Mouse (Mus musculus) heart, embryonic 10.5 days (tissue): ENCODE results near the gene Lrrfip1. TPM values are rescaled to one million over a fixed set of nuclear protein-coding genes. Genes with fewer than 3 reads are reported as not detected.

Source experiments
- DNase-seq: peaks from one replicate; pipeline ENCODE4 v3.0.0-alpha.2; 2017; ENCODE audit warnings: low spot score
- H3K27ac ChIP-seq: fragments of 300-500 bp; sonication (generic); 2 replicates; pipeline ENCODE4 v1.5.1; 2016; ENCODE audit warnings: mild to moderate bottlenecking
- H3K27me3 ChIP-seq: fragments of 300-500 bp; sonication (generic); 2 replicates; pipeline ENCODE4 v1.6.1; 2016; ENCODE audit warnings: mild to moderate bottlenecking; ENCODE audit not compliant: poor library complexity, insufficient read depth, severe bottlenecking
- H3K36me3 ChIP-seq: fragments of 300-500 bp; sonication (generic); 2 replicates; pipeline ENCODE4 v1.6.1; 2016; ENCODE audit warnings: mild to moderate bottlenecking, moderate library complexity
- H3K4me1 ChIP-seq: fragments of 300-500 bp; sonication (generic); 2 replicates; pipeline ENCODE4 v1.6.1; 2016; ENCODE audit warnings: mild to moderate bottlenecking
- H3K4me3 ChIP-seq: fragments of 300-500 bp; sonication (generic); 2 replicates; pipeline ENCODE4 v1.5.1; 2016; ENCODE audit warnings: mild to moderate bottlenecking, moderate library complexity
- H3K9me3 ChIP-seq: fragments of 300-500 bp; sonication (generic); 2 replicates; pipeline ENCODE4 v1.6.1; 2016; ENCODE audit warnings: mild to moderate bottlenecking, moderate library complexity
- WGBS: fragments of 180-500 bp; shearing (Covaris S2); methylation state at CpG from one replicate; pipeline ENCODE4 v1.1.7; 2016; 5-methylcytosine and 5-hydroxymethylcytosine counted together
- polyA plus RNA-seq: library from polyadenylated mRNA; unstranded; fragments of >200 nt; fragmentation: Nextera tagmentation; extraction: Ambion mirVana; gene quantifications from 2 replicates; pipeline ENCODE4 v1.2.1, GENCODE M21; 2016

Gene Lrrfip1
- polyA plus RNA-seq, 1 experiment from 2014 or later, result 91.6 TPM

GRCm38 (mm10) chr1:91085686-91086085 is 87.1 kb downstream of the Lrrfip1 start:
- H3K9me3 ChIP-seq, result no peaks in the 10 kb centered on the region
- peaks cover 70% of the 10 kb centered on the region for H3K4me1 ChIP-seq
- peak overlapping the region; percentile 88 for H3K27ac ChIP-seq
- H3K27me3 ChIP-seq, result no peaks in the 10 kb centered on the region
- no peak for DNase-seq
- peaks cover 21% of the 10 kb centered on the region for H3K36me3 ChIP-seq
- H3K4me3 ChIP-seq, result no peak overlapping the region
- 32% methylated on average over 2 of the region's 2 CpGs for WGBS

GRCm38 (mm10) chr1:91086325-91086724 is 87.8 kb downstream of the Lrrfip1 start:
- Histone ChIP-seq H3K27me3 (no peaks in the 10 kb centered on the region), H3K36me3 (peaks cover 23% of the 10 kb centered on the region), H3K4me1 (peaks cover 72% of the 10 kb centered on the region), H3K9me3 (no peaks in the 10 kb centered on the region), H3K4me3 (0 out of 2 replicates have a peak overlapping the region, but pooled peaks have one; percentile 6), H3K27ac (peak overlapping the region; percentile 88)
- no peak for DNase-seq
- 4% methylated on average over 3 of the region's 3 CpGs for WGBS

GRCm38 (mm10) chr1:91086748-91087147 is 88.2 kb downstream of the Lrrfip1 start:
- H3K9me3 ChIP-seq, result no peaks in the 10 kb centered on the region
- H3K4me3 ChIP-seq, result 0 out of 2 replicates have a peak overlapping the region, but pooled peaks have one; percentile 6
- H3K36me3 ChIP-seq, result peaks cover 26% of the 10 kb centered on the region
- 63% methylated on average over 5 of the region's 5 CpGs for WGBS
- H3K27me3 ChIP-seq, result no peaks in the 10 kb centered on the region
- no peak for DNase-seq
- H3K27ac ChIP-seq, result peak overlapping the region; percentile 88
- peaks cover 73% of the 10 kb centered on the region for H3K4me1 ChIP-seq

GRCm38 (mm10) chr1:91088027-91088426 is 89.5 kb downstream of the Lrrfip1 start:
- no peaks in the 10 kb centered on the region for H3K27me3 ChIP-seq
- peaks cover 32% of the 10 kb centered on the region for H3K36me3 ChIP-seq
- H3K4me3 ChIP-seq, result no peak overlapping the region
- H3K4me1 ChIP-seq, result peaks cover 73% of the 10 kb centered on the region
- no peaks in the 10 kb centered on the region for H3K9me3 ChIP-seq
- WGBS, result 80% methylated on average over 7 of the region's 7 CpGs
- no peak for DNase-seq
- H3K27ac ChIP-seq, result no peak overlapping the region

GRCm38 (mm10) chr1:91088941-91089340 is 90.4 kb downstream of the Lrrfip1 start:
- Histone ChIP-seq H3K27me3 (no peaks in the 10 kb centered on the region), H3K9me3 (no peaks in the 10 kb centered on the region), H3K4me1 (peaks cover 72% of the 10 kb centered on the region), H3K36me3 (peaks cover 35% of the 10 kb centered on the region), H3K27ac (peak overlapping the region; percentile 62; the same call in 1 of the 2 replicates), H3K4me3 (no peak overlapping the region)
- DNase-seq, result no peak
- WGBS, result 80% methylated on average over 8 of the region's 8 CpGs

GRCm38 (mm10) chr1:91090456-91090855 is 91.9 kb downstream of the Lrrfip1 start:
- Histone ChIP-seq H3K4me1 (peaks cover 66% of the 10 kb centered on the region), H3K36me3 (peaks cover 45% of the 10 kb centered on the region), H3K27me3 (no peaks in the 10 kb centered on the region), H3K9me3 (no peaks in the 10 kb centered on the region), H3K4me3 (no peak overlapping the region), H3K27ac (peak overlapping the region; percentile 47; the same call in 1 of the 2 replicates)
- WGBS, result 69% methylated on average over 6 of the region's 6 CpGs
- DNase-seq, result no peak

GRCm38 (mm10) chr1:91092451-91092850 is 93.9 kb downstream of the Lrrfip1 start:
- no peak for DNase-seq
- H3K36me3 ChIP-seq, result peaks cover 64% of the 10 kb centered on the region
- 28% methylated on average over 6 of the region's 6 CpGs for WGBS
- H3K4me3 ChIP-seq, result no peak overlapping the region
- no peaks in the 10 kb centered on the region for H3K27me3 ChIP-seq
- H3K4me1 ChIP-seq, result peaks cover 65% of the 10 kb centered on the region
- H3K9me3 ChIP-seq, result no peaks in the 10 kb centered on the region
- peak overlapping the region; percentile 69; the same call in 1 of the 2 replicates for H3K27ac ChIP-seq

- H3K4me3 ChIP-seq, result no peak overlapping the region
- peaks cover 70% of the 10 kb centered on the region for H3K4me1 ChIP-seq
- H3K27me3 ChIP-seq, result no peaks in the 10 kb centered on the region
- peaks cover 66% of the 10 kb centered on the region for H3K36me3 ChIP-seq
- no peaks in the 10 kb centered on the region for H3K9me3 ChIP-seq
- 66% methylated on average over 2 of the region's 2 CpGs for WGBS
- H3K27ac ChIP-seq, result no peak overlapping the region
- no peak for DNase-seq
Measured at GRCm38 (mm10) chr1:91093296-91093695, 94.8 kb downstream of the Lrrfip1 start.

GRCm38 (mm10) chr1:91094001-91094400 is 95.5 kb downstream of the Lrrfip1 start:
- no peak for DNase-seq
- peaks cover 63% of the 10 kb centered on the region for H3K36me3 ChIP-seq
- H3K4me1 ChIP-seq, result peaks cover 77% of the 10 kb centered on the region
- H3K4me3 ChIP-seq, result no peak overlapping the region
- H3K27ac ChIP-seq, result no peak overlapping the region
- H3K27me3 ChIP-seq, result no peaks in the 10 kb centered on the region
- 61% methylated on average over 5 of the region's 5 CpGs for WGBS
- no peaks in the 10 kb centered on the region for H3K9me3 ChIP-seq

GRCm38 (mm10) chr1:91095258-91095657 is 96.7 kb downstream of the Lrrfip1 start:
- peaks cover 52% of the 10 kb centered on the region for H3K36me3 ChIP-seq
- DNase-seq, result no peak
- H3K4me3 ChIP-seq, result no peak overlapping the region
- H3K9me3 ChIP-seq, result no peaks in the 10 kb centered on the region
- WGBS, result 76% methylated on average over 3 of the region's 3 CpGs
- H3K4me1 ChIP-seq, result peaks cover 71% of the 10 kb centered on the region
- H3K27me3 ChIP-seq, result no peaks in the 10 kb centered on the region
- peak overlapping the region; percentile 36; the same call in 1 of the 2 replicates for H3K27ac ChIP-seq

GRCm38 (mm10) chr1:91095853-91096252 is 97.3 kb downstream of the Lrrfip1 start:
- Histone ChIP-seq H3K4me3 (no peak overlapping the region), H3K27me3 (no peaks in the 10 kb centered on the region), H3K4me1 (peaks cover 68% of the 10 kb centered on the region), H3K36me3 (peaks cover 53% of the 10 kb centered on the region), H3K27ac (peak overlapping the region; percentile 36), H3K9me3 (no peaks in the 10 kb centered on the region)
- 58% methylated on average over 1 of the region's 1 CpGs for WGBS
- DNase-seq, result no peak

GRCm38 (mm10) chr1:91096490-91096889 is 98.0 kb downstream of the Lrrfip1 start:
- Histone ChIP-seq H3K9me3 (no peaks in the 10 kb centered on the region), H3K27ac (peak overlapping the region; percentile 36; the same call in 1 of the 2 replicates), H3K4me3 (no peak overlapping the region), H3K27me3 (no peaks in the 10 kb centered on the region), H3K36me3 (peaks cover 56% of the 10 kb centered on the region), H3K4me1 (peaks cover 64% of the 10 kb centered on the region)
- DNase-seq, result no peak
- 74% methylated on average over 5 of the region's 5 CpGs for WGBS

- DNase-seq, result no peak
- no peak overlapping the region for H3K4me3 ChIP-seq
- H3K27ac ChIP-seq, result no peak overlapping the region
- H3K27me3 ChIP-seq, result no peaks in the 10 kb centered on the region
- 89% methylated on average over 11 of the region's 11 CpGs for WGBS
- H3K9me3 ChIP-seq, result no peaks in the 10 kb centered on the region
- H3K36me3 ChIP-seq, result peaks cover 56% of the 10 kb centered on the region
- peaks cover 55% of the 10 kb centered on the region for H3K4me1 ChIP-seq
Measured at GRCm38 (mm10) chr1:91097283-91097834, 98.8 kb downstream of the Lrrfip1 start.

- no peaks in the 10 kb centered on the region for H3K27me3 ChIP-seq
- WGBS, result 6% methylated on average over 6 of the region's 6 CpGs
- peak; percentile 90 for DNase-seq
- H3K4me1 ChIP-seq, result peaks cover 44% of the 10 kb centered on the region
- H3K9me3 ChIP-seq, result no peaks in the 10 kb centered on the region
- peaks cover 63% of the 10 kb centered on the region for H3K36me3 ChIP-seq
- no peak overlapping the region for H3K4me3 ChIP-seq
- H3K27ac ChIP-seq, result peak overlapping the region; percentile 82
Measured at GRCm38 (mm10) chr1:91098887-91099286, 100.3 kb downstream of the Lrrfip1 start.
